Mouse (Mus musculus): ENCODE results near the gene Gm21310. TPM values are rescaled to one million over a fixed set of nuclear protein-coding genes. Genes with fewer than 3 reads are reported as not detected.
"Not testable (repeated sequence)": the region's sequence is repeated elsewhere in the genome, so short reads cannot be mapped to it uniquely, and the experiment has no call there.

Gene Gm21310
- polyA plus RNA-seq (2015; fragmentation: Nextera tagmentation; extraction: Ambion mirVana), result not detected in 2 replicates

DNA sequence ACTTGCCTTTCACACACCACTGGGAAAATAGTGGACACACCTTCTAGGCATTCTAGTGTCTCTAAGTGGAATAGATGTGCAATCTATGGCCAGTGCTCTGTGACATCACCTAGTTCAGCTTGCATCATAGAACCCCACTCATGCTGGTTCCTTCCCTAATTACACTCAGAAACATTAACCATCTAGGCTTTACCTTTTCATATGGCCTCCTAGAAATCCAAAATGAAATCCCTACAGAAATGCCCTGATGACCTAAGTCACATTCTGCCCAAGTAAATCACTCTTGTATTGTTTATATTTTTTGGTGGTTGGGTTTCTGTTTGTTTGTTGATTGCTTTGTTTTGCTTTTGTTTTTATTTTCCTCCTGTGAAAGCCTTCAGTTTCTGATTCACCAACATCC lies at the start of gene Gm21310:
Gene Gm21310, minus strand, starts transcription at position 101 of the 400 bp plus-strand sequence.
- H3K4me1 ChIP-seq (replicated peaks; ENCODE audit: control insufficient read depth, insufficient read depth, low read length); H3K4me2 ChIP-seq (ENCODE audit: low read depth, low read length); H3K9ac ChIP-seq (ENCODE audit: low read length); H3K27me3 ChIP-seq (ENCODE audit: control insufficient read depth, insufficient read depth, low read depth, low read length); H3K27ac ChIP-seq (ENCODE audit: low read length); ATAC-seq (ENCODE audit: low read depth); H3K4me3 ChIP-seq (ENCODE audit: low read length); H3K9me3 ChIP-seq (ENCODE audit: control insufficient read depth, low read length); H3K36me3 ChIP-seq (ENCODE audit: control insufficient read depth, insufficient read depth, low read length): not testable (repeated sequence)

Other genes starting within 250 kb of the Gm21310 start
- not detected in 2 replicates for gene Gm20834, start 177.4 kb upstream of the Gm21310 start, polyA plus RNA-seq (2015; fragmentation: Nextera tagmentation; extraction: Ambion mirVana)